10 mouse cellular contexts compared by ENCODE assay signal in the genomic region with DNA sequence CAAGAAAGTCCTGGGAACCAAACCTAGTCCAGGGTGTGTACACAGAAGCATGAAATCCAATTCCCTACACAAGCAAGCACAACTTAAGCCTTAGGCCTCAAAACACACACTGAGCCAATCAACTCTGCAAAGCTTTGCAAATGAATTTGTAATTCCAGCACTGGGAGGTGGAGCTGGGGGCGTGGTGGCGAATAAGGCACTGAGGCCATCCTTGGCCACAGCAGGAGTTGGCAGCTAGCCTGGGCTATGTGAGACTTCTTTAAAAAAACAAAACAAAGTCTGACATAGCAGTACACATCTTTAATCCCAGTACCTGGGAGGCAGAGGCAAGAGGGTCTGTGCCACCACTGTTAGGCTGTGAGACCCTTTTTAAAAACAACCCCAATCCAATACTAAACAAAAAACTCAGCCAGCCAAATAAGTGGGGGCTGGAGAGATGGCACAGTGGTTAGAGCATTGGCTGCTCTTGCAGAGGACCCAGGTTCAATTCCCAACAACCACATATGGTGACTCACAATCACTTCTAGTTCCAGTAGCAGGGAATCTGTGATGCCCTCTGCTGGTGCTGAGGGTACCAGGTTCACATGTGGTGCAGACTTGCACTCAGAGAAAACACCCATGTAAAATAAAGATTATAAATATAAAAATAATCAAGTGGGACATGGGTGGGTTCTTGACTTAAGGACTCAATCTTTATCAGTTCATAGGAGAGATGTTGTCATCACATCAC. TPM values are rescaled to one million over a fixed set of nuclear protein-coding genes. Genes with fewer than 3 reads are reported as not detected.
DNase-seq lines count a peak whose midpoint lies in the region; ATAC-seq and TF ChIP-seq lines count a peak whose summit lies in the region.
"Had no signal": no experiment of that assay in that cellular context is flagged by ENCODE, and none has a peak within 500 bp of the region (broad histone marks: within the 10 kb centered on the region; RNA-seq: fewer than 3 reads in every experiment).

No protein-coding gene starts in this region.

- H3K4me2 ChIP-seq in midbrain, embryonic 14.5 days (ENCODE audit: low read length) = no peak overlapping the region
- no peak overlapping the region for H3K4me2 ChIP-seq in midbrain, embryonic 16.5 days (ENCODE audit: low read length)
- no peak overlapping the region for H3K4me2 ChIP-seq in stomach, postnatal 0 days (replicated peaks; ENCODE audit: low read depth)
- H3K4me2 ChIP-seq in hindbrain, embryonic 14.5 days (replicated peaks) = no peak overlapping the region
- H3K4me2 ChIP-seq: lung, embryonic 15.5 days had no signal

- no peak overlapping the region for H3K9ac ChIP-seq in midbrain, embryonic 14.5 days (replicated peaks; ENCODE audit: low read length)
- H3K9ac ChIP-seq in midbrain, embryonic 16.5 days (ENCODE audit: low read depth, low read length) = no peak overlapping the region
- H3K9ac ChIP-seq in stomach, postnatal 0 days (ENCODE audit: low read length) = no peak overlapping the region
- no peak overlapping the region for H3K9ac ChIP-seq in hindbrain, embryonic 14.5 days
- H3K9ac ChIP-seq: lung, embryonic 15.5 days had no signal

- H3K36me3 ChIP-seq in midbrain, embryonic 14.5 days (ENCODE audit: control insufficient read depth, insufficient read depth, low read length) = peaks cover 15% of the 10 kb centered on the region
- peaks cover 4% of the 10 kb centered on the region for H3K36me3 ChIP-seq in midbrain, embryonic 16.5 days (ENCODE audit: control insufficient read depth, insufficient read depth, low read length)
- peaks cover 6% of the 10 kb centered on the region for H3K36me3 ChIP-seq in stomach, postnatal 0 days (ENCODE audit: control insufficient read depth, insufficient read depth, low read length)
- peaks cover 22% of the 10 kb centered on the region for H3K36me3 ChIP-seq in hindbrain, embryonic 14.5 days (replicated peaks; ENCODE audit: control insufficient read depth, insufficient read depth)

- no peak for ATAC-seq in midbrain, embryonic 14.5 days (ENCODE audit: low FRiP score, low TSS enrichment)
- no peak for ATAC-seq in midbrain, embryonic 16.5 days
- ATAC-seq in stomach, postnatal 0 days (ENCODE audit: low FRiP score, low TSS enrichment) = no peak
- ATAC-seq in hindbrain, embryonic 14.5 days (ENCODE audit: low FRiP score) = no peak
- ATAC-seq: Patski had no signal

- 59% methylated on average over 2 of the region's 2 CpGs for WGBS in midbrain, embryonic 14.5 days
- 79% methylated on average over 2 of the region's 2 CpGs for WGBS in midbrain, embryonic 16.5 days
- WGBS in stomach, postnatal 0 days = 80% methylated on average over 2 of the region's 2 CpGs
- 69% methylated on average over 2 of the region's 2 CpGs for WGBS in hindbrain, embryonic 14.5 days

- peak; percentile 90 for DNase-seq in heart, adult 11 months
- DNase-seq in heart, adult 8-10 months (ENCODE audit: low spot score) = no peak
- DNase-seq in midbrain, embryonic 14.5 days = peak; percentile 11
- DNase-seq in gastrocnemius, postnatal 14 days = peak; percentile 70
- DNase-seq in stomach, postnatal 0 days (ENCODE audit: low spot score) = no peak
- DNase-seq in spleen, postnatal 4 days (ENCODE audit: low spot score in 2 of 2) = no peak
- no peak for DNase-seq in hindbrain, embryonic 14.5 days (ENCODE audit: low spot score)

- H3K4me3 ChIP-seq in midbrain, embryonic 14.5 days (replicated peaks; ENCODE audit: low read depth, low read length) = no peak overlapping the region
- H3K4me3 ChIP-seq in midbrain, embryonic 16.5 days (ENCODE audit: low read depth, low read length) = no peak overlapping the region
- H3K4me3 ChIP-seq in stomach, postnatal 0 days (ENCODE audit: low read depth, low read length) = no peak overlapping the region
- H3K4me3 ChIP-seq in hindbrain, embryonic 14.5 days (replicated peaks; ENCODE audit: low read length) = no peak overlapping the region
- H3K4me3 ChIP-seq: lung, embryonic 15.5 days had no signal

- no peaks in the 10 kb centered on the region for H3K27me3 ChIP-seq in midbrain, embryonic 14.5 days (ENCODE audit: control insufficient read depth, insufficient read depth, low read length)
- no peaks in the 10 kb centered on the region for H3K27me3 ChIP-seq in midbrain, embryonic 16.5 days (ENCODE audit: control insufficient read depth, insufficient read depth, low read depth, low read length)
- H3K27me3 ChIP-seq in stomach, postnatal 0 days (ENCODE audit: control insufficient read depth, insufficient read depth, low read length) = no peaks in the 10 kb centered on the region
- no peaks in the 10 kb centered on the region for H3K27me3 ChIP-seq in hindbrain, embryonic 14.5 days (ENCODE audit: control insufficient read depth, insufficient read depth, low read length)
- H3K27me3 ChIP-seq: lung, embryonic 15.5 days; Patski had no signal

- no peaks in the 10 kb centered on the region for H3K4me1 ChIP-seq in midbrain, embryonic 14.5 days (ENCODE audit: control insufficient read depth, insufficient read depth, low read length)
- peaks cover 2% of the 10 kb centered on the region; the same call in 1 of the 2 replicates for H3K4me1 ChIP-seq in midbrain, embryonic 16.5 days (ENCODE audit: control insufficient read depth, insufficient read depth, low read length)
- H3K4me1 ChIP-seq in stomach, postnatal 0 days (replicated peaks; ENCODE audit: control insufficient read depth, insufficient read depth) = no peaks in the 10 kb centered on the region
- H3K4me1 ChIP-seq in hindbrain, embryonic 14.5 days (replicated peaks; ENCODE audit: control insufficient read depth, insufficient read depth, low read length) = no peaks in the 10 kb centered on the region; the same call in 1 of the 2 replicates
- H3K4me1 ChIP-seq: lung, embryonic 15.5 days had no signal

- intact Hi-C loops in gastrocnemius, postnatal 14 days (cut with DNase I; ENCODE audit: low total_unique reads) = no loop called here

- H3K27ac ChIP-seq in midbrain, embryonic 14.5 days (replicated peaks; ENCODE audit: low read depth, low read length) = no peak overlapping the region
- no peak overlapping the region for H3K27ac ChIP-seq in midbrain, embryonic 16.5 days (ENCODE audit: low read length)
- H3K27ac ChIP-seq in stomach, postnatal 0 days (replicated peaks) = no peak overlapping the region
- H3K27ac ChIP-seq in hindbrain, embryonic 14.5 days = no peak overlapping the region
- H3K27ac ChIP-seq: lung, embryonic 15.5 days had no signal

- H3K9me3 ChIP-seq in midbrain, embryonic 14.5 days (ENCODE audit: control insufficient read depth, low read length) = no peaks in the 10 kb centered on the region
- H3K9me3 ChIP-seq in midbrain, embryonic 16.5 days (replicated peaks; ENCODE audit: control insufficient read depth, low read length, poor library complexity, severe bottlenecking) = no peaks in the 10 kb centered on the region
- H3K9me3 ChIP-seq in stomach, postnatal 0 days (ENCODE audit: control insufficient read depth, low read length) = no peaks in the 10 kb centered on the region
- no peaks in the 10 kb centered on the region for H3K9me3 ChIP-seq in hindbrain, embryonic 14.5 days (ENCODE audit: control insufficient read depth, low read length)
- H3K9me3 ChIP-seq: lung, embryonic 15.5 days had no signal

- no peak for TF ChIP-seq EP300 in stomach, postnatal 0 days (optimal IDR thresholded peaks at IDR 0.05)

- peak; percentile 36; the same call in 1 of the 2 replicates for TF ChIP-seq CTCF in stomach, postnatal 0 days (IDR thresholded peaks at IDR 0.05; ENCODE audit: low read depth)

RNA-seq across cellular contexts. Expression of a gene that starts 12.3 kb away (rescaled TPM):
- total RNA-seq in heart, adult 8-10 months (2022) = 10 to 100 TPM; 39.7 to 41.2 (median 40.2) TPM
- polyA plus RNA-seq in midbrain, embryonic 14.5 days (2014; fragmentation: Nextera tagmentation; extraction: Ambion mirVana) = 14.3 and 15.7 TPM in 2 replicates
- 34.1 and 40.1 TPM in 2 replicates for polyA plus RNA-seq in midbrain, embryonic 16.5 days (2015; fragmentation: Nextera tagmentation; extraction: Ambion mirVana)
- total RNA-seq in gastrocnemius, postnatal 14 days (2021) = 10 to 100 TPM; 17.2 to 20.8 TPM
- polyA plus RNA-seq in stomach, postnatal 0 days (2015; fragmentation: Nextera tagmentation; extraction: Ambion mirVana) = 17.3 and 19.2 TPM in 2 replicates
- 21.0 and 23.2 TPM in 2 replicates for polyA plus RNA-seq in hindbrain, embryonic 14.5 days (2014; fragmentation: Nextera tagmentation; extraction: Ambion mirVana)

RNA-seq across cellular contexts. Expression of a gene that starts 56.9 kb away (rescaled TPM):
- total RNA-seq in heart, adult 8-10 months (2022) = 1 to 10 TPM; 2.5 to 4.9 (median 3.3) TPM
- 2.0 and 2.3 TPM in 2 replicates for polyA plus RNA-seq in midbrain, embryonic 14.5 days (2014; fragmentation: Nextera tagmentation; extraction: Ambion mirVana)
- polyA plus RNA-seq in midbrain, embryonic 16.5 days (2015; fragmentation: Nextera tagmentation; extraction: Ambion mirVana) = 2.2 and 2.9 TPM in 2 replicates
- total RNA-seq in gastrocnemius, postnatal 14 days (2021) = 1 to 10 TPM; 5.9 to 6.7 TPM
- polyA plus RNA-seq in stomach, postnatal 0 days (2015; fragmentation: Nextera tagmentation; extraction: Ambion mirVana) = 1.4 and 1.7 TPM in 2 replicates
- polyA plus RNA-seq in hindbrain, embryonic 14.5 days (2014; fragmentation: Nextera tagmentation; extraction: Ambion mirVana) = 2.7 and 3.6 TPM in 2 replicates

Comparison
In these comparisons a context has a peak if more than half of its experiments do, and no peak if none do; other contexts are left out.
1. DNase-seq: peak in heart, adult 11 months (single experiment), midbrain, embryonic 14.5 days (single experiment) and gastrocnemius, postnatal 14 days (single experiment); none in heart, adult 8-10 months (single experiment), stomach, postnatal 0 days (single experiment), spleen, postnatal 4 days (0 of 2) and hindbrain, embryonic 14.5 days (single experiment).